Mouse (Mus musculus) lung, postnatal 0 days (tissue): Measurements from ENCODE around the gene Tldc1.

Experiments used
- CTCF ChIP-seq: IDR thresholded peaks from 2 replicates; pipeline ENCODE4 v1.5.1; 2016; ENCODE audit warnings: antibody characterized with exemption, mild to moderate bottlenecking
- EP300 ChIP-seq: IDR thresholded peaks from 2 replicates; pipeline ENCODE4 v1.6.1; 2016; ENCODE audit warnings: antibody characterized with exemption, mild to moderate bottlenecking, control low read depth

DNA sequence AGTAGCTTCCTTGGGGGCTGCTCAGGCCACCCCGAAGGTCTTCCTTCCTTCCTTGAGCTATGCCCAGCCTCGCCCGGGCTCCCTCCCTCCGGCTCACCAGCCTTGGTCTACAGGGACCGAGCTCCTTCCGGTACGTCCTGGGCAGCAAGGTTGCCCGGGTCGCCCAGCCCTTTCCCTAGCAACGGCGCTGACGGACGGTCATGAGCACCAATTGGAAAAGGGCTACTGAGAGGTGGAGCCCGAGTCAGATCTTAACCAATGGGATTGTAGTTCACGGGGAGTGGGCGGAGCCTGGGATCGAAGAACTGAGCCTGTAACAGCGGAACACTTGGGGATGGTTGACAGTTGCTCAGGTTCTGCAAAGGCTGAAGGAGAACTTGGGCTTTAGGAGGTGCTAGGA is at the start of gene Tldc1:
- TF ChIP-seq CTCF (no peak), EP300 (no peak)
